Mouse (Mus musculus) retina, postnatal 7 days (tissue): Measurements from ENCODE around the gene Rad51c.
"Not testable (repeated sequence)": the region's sequence is repeated elsewhere in the genome, so short reads cannot be mapped to it uniquely, and the experiment has no call there.

ENCODE experiments used
- DNase-seq: peaks from one replicate; pipeline ENCODE4 v3.0.0-alpha.2; 2012; ENCODE audit warnings: low read depth, low spot score

Rad51c gene

GRCm38 (mm10) chr11:87404876-87405275 is at the start of gene Rad51c, which contains the start of gene Tex14:
Rad51c (minus strand) TSS chr11:87404954.
Tex14 (plus strand) TSS chr11:87405065.
- DNase-seq: no peak

- no peak for DNase-seq
These were observed 49.4 kb upstream of the Rad51c start for GRCm38 (mm10) chr11:87454035-87454690.

DNA sequence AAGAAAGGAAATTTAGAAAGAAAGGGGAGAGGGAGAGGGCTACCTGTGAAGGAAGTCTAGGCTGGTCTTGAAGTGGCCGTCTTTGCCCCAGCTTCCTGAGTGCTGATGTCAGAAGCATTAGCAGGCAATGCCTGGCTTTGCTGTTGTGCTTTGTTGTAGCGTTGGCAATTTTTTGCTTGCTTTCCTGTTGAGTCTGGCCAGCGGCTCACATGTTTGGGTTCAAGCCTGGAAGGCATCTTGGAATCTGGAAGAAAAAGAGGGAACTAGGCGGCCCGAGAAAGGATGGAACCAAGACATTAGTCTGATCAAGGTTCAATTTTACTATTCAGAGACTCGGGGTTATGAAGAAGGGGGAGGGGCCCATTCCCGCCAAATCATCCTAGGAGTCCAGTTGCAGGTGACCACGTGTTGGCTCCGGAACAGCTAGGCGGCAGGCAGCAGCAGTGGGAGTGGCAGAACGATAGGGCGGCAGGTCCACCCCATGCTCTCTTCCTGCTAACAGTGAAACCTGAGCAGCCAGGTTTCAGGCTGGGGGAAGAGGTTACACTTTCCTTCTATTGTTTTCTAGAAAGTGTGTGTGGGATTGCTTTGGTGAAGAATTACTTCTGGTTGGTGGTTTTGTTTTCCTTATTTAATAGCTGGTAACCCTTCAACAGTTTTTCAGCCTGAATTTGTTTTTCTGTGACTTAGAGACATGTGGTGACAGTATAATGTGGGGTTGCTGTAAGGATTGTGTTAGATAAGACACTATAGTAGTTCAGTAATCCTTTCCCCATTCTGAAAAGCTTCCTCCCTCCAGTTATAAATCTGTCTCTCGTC is 48.7 kb upstream of the Rad51c start:
- no peak for DNase-seq

DNA sequence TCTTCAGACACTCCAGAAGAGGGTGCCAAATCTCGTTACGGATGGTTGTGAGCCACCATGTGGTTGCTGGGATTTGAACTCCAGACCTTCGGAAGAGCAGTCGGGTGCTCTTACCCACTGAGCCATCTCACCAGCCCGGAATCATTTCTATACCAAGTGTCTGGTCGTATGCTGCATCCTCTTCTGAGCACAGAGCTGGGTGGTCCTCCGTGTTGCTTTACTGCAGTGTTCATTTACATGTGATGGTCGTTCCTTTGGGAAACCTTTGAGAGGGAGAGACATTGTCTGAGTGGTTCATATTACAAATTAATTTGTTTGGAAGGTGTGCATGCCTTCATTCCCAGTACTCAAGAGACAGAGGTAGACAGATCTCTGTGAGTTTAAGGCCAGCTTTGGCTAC is 48.0 kb upstream of the Rad51c start:
- DNase-seq: not testable (repeated sequence)

DNA sequence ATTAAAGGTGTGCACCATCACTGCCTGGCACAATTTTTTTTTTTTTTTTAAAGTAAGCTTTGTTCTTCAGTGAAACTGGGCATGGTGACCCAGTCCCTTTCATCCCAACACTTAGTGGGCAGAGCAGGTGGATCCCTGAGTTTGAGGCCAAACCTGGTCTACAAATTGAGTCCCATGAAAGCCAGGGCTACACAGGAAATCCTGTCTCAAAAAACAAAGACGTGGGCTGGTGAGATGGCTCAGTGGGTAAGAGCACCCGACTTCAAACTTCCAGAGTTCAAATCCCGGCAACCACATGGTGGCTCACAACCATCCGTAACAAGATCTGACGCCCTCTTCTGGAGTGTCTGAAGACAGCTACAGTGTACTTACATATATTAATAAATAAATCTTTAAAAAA is 45.1 kb upstream of the Rad51c start:
- DNase-seq: not testable (repeated sequence)

GRCm38 (mm10) chr11:87449200-87449547 is 44.4 kb upstream of the Rad51c start:
- DNase-seq: no peak

DNA sequence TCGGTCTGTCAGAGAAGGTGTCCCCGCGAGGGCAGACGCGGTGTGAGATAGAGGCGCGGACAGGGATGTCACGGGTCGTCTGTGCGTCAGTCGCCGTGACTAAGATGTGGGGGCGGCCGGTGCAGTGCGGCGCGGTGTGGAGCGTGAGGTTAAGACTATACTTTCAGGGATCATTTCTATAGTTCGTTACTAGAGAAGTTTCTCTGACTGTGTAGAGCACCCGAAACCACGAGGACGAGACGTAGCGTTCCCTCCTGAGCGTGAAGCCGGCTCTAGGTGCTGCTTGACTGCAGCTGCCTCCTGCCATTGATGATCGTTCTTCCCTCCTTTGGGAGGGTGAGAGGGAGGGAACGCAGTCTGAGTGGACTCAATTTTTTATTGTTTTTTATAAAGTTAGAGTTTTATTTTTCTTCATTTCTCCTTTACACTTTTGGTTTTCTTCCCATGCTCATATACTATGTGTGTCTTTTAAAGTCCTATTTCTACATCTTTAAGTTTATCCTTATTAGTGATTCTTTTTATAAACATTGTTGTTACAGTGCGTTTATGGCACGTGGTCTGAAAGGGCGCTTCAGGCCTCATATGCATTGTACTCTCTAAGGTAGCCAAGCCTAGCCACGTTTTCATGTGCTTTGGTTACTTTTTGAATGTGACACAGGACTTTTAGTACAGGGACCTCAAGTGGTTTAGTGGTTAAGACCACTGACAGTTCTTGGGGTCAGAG is 43.9 kb upstream of the Rad51c start:
- DNase-seq: peak; percentile 59

DNA sequence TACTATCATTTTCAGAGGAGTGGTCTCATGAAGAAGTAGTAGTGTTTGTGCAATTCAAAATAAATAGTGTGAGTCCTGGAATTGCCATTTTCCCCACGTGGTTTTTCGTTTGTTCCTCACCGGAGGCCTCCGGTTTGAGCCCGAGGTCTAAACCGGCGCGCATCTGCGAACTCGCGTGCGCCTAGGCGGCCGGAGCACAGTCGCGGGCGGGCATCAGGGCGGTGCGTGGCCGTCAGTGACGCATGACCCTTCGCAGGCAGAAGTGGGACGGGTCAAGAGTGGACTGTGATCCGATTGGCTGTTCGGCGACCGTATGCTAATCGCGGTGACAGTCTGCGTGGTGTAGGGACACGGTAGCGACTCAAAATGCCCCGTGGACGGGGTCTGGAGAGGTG is 43.3 kb upstream of the Rad51c start:
- DNase-seq: peak; percentile 69

DNA sequence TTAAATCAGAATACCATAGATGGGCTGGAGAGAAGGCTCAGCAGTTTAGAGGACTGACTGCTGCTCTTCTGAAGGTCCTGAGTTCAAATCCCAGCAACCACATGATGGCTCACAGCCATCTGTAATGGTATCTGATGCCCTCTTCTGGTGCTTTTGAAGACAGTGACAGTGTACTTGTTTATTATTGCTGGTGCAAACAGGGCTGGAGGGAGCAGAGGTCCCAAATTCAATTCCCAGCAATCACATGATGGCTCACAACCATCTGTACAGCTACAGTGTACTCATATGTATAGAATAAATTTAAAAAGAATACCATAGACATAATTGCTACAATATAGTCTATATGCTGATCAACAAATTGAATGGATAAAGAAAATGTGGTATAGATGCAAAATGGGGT is 42.7 kb upstream of the Rad51c start:
- DNase-seq: no peak

DNA sequence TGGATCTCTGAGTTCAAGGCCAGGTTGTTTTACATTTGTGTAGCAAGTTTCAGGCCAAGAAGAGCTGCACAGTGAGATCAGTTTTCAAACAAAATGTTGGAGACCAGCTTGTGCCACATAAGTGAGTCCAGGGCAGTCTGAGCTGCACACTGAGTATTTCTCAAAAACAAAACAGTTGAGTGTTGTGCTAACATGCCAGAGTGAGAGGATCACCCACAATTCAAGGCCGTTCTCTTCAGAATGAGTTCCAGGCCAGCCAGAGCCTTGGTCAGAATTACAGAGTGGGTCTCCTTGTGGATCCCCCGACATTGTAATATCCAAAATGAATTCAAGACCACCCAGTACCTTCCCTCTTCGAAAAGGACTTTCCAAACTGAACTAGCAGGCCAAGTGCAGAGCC is 41.4 kb upstream of the Rad51c start:
- DNase-seq: no peak

GRCm38 (mm10) chr11:87445593-87445992 is 40.8 kb upstream of the Rad51c start:
- not testable (repeated sequence) for DNase-seq

GRCm38 (mm10) chr11:87444735-87445428 is 40.1 kb upstream of the Rad51c start:
- no peak for DNase-seq

GRCm38 (mm10) chr11:87444056-87444455 is 39.3 kb upstream of the Rad51c start:
- DNase-seq: not testable (repeated sequence)

GRCm38 (mm10) chr11:87443373-87443883 is 38.7 kb upstream of the Rad51c start:
- peak; percentile 65 for DNase-seq

GRCm38 (mm10) chr11:87442643-87443372 is 38.1 kb upstream of the Rad51c start:
- peak; percentile 68 for DNase-seq

- no peak for DNase-seq
These were observed 35.2 kb upstream of the Rad51c start for GRCm38 (mm10) chr11:87439796-87440420.

DNA sequence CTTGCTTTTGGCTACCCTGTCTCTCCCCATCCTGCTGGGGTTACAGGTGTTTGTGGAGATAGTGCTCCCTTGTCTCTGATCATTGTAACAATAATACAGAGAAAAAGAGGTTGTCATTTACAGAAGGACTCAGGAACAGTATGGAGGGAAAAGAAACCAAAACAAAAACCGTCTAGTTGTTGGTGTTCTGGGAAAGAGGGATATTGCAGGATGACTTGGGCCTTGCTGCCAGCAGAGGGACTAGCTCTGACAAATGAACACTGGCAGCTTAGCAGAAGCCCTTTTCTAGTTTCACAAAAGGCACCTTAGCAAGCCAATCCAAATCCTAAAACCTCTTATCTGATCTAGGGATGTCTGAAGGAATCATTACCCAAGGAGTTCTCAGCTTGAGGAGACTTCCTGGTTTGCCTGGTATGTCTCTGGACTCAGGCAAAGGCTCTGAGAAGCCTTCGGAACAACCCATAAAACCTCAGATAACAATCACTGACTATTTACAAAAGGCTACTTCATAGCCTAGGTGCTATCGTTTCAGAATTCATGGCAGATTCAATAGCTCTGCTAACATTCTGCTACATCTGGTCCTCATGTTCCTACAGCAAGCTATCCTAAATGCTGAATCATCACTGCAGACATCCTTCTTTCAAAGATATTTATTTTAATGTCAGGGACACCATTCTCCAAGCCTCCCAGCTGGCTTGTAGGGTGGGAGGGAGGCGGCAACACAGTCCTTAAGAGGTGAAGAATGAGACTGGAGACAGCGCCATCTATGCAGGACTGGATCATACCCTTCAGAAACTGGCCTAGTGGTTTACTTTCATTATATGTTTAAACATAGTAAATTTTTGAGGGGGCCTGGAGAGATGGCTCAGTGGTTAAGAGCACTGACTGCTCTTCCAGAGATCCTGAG is 31.8 kb upstream of the Rad51c start:
- no peak for DNase-seq

DNA sequence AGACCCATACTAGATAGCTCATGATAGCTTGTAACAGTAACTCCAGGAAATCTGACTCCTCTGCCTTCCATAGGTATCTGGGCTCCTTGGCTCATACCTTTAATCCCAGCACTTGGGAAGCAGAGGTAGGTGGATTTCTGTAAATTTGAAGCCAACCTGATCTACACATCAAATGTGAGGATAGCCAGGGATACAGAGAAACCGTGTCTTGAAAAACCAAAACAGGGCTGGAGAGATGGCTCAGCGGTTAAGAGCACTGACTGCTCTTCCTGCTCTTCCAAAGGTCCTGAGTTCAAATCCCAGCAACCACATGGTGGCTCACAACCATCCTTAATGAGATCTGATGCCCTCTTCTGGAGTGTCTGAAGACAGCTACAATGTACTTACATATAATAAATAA is 30.4 kb upstream of the Rad51c start:
- DNase-seq: not testable (repeated sequence)

- no peak for DNase-seq
These were observed 28.3 kb upstream of the Rad51c start for GRCm38 (mm10) chr11:87432933-87433669.
